ENCODE assay signal across 8 mouse cellular contexts in genomic region chr4:9015528-9016503, GRCm38 (mm10).
DNase-seq lines count a peak whose midpoint lies in the region; ATAC-seq and TF ChIP-seq lines count a peak whose summit lies in the region.

No protein-coding gene starts in this region.

- no peak overlapping the region for H3K9ac ChIP-seq in lung, embryonic 14.5 days

- H3K36me3 ChIP-seq in lung, embryonic 14.5 days (ENCODE audit: insufficient read depth) = no peaks in the 10 kb centered on the region

- peak overlapping the region; percentile 5; the same call in 1 of the 2 replicates for H3K4me2 ChIP-seq in lung, embryonic 14.5 days

- peak overlapping the region; percentile 34; the same call in 1 of the 2 replicates for H3K27ac ChIP-seq in left cerebral cortex, adult 2 months
- peak overlapping the region; percentile 63; the same call in 1 of the 2 replicates for H3K27ac ChIP-seq in lung, embryonic 14.5 days (ENCODE audit: low read depth)

- 13% methylated on average over 14 of the region's 14 CpGs for WGBS in lung, embryonic 14.5 days

- no peak for TF ChIP-seq CTCF in left cerebral cortex, adult 2 months (IDR thresholded peaks at IDR 0.05)
- TF ChIP-seq CTCF in lung, embryonic 14.5 days (IDR thresholded peaks at IDR 0.05; ENCODE audit: low read depth) = no peak

- intact Hi-C loops in left cerebral cortex, adult 2 months (cut with DNase I) = no loop called here
- intact Hi-C loops in gastrocnemius, postnatal 36 days (cut with DNase I) = no loop called here

- peaks cover 9% of the 10 kb centered on the region; the same call in 1 of the 2 replicates for H3K4me1 ChIP-seq in lung, embryonic 14.5 days (ENCODE audit: insufficient read depth)

- H3K4me3 ChIP-seq in left cerebral cortex, adult 2 months = no peak overlapping the region
- H3K4me3 ChIP-seq in lung, embryonic 14.5 days (ENCODE audit: low read depth, low read length) = no peak overlapping the region

- H3K27me3 ChIP-seq in lung, embryonic 14.5 days (ENCODE audit: insufficient read depth, low read length) = no peaks in the 10 kb centered on the region

- peak; percentile 28 for ATAC-seq in inflammation-experienced regulatory T-cells, adult 6 months
- ATAC-seq in lung, embryonic 14.5 days (ENCODE audit: insufficient read depth) = peak; percentile 76

- no peaks in the 10 kb centered on the region for H3K9me3 ChIP-seq in lung, embryonic 14.5 days (ENCODE audit: low read depth, low read length)

- no peak for DNase-seq in left cerebral cortex, adult 2 months (ENCODE audit: extremely low spot score in 1 of 2, low spot score in 2 of 2)
- no peak for DNase-seq in left cerebral cortex, adult 18-20 months (ENCODE audit: low spot score in 2 of 2)
- peak; percentile 61 for DNase-seq in embryo, embryonic 9.5 days (ENCODE audit: extremely low spot score)
- DNase-seq in lung, embryonic 14.5 days = peak; percentile 77
- peak; percentile 82 for DNase-seq in retina, postnatal 1 day
- no peak for DNase-seq in urinary bladder, adult 2 months (ENCODE audit: low spot score)
- no peak for DNase-seq in gastrocnemius, postnatal 36 days

Comparison
In these comparisons a context has a peak if more than half of its experiments do, and no peak if none do; other contexts are left out.
1. DNase-seq: peak in embryo, embryonic 9.5 days (single experiment), lung, embryonic 14.5 days (single experiment) and retina, postnatal 1 day (single experiment); none in left cerebral cortex, adult 2 months (0 of 2), left cerebral cortex, adult 18-20 months (0 of 2), urinary bladder, adult 2 months (single experiment) and gastrocnemius, postnatal 36 days (0 of 2).